8 mouse cellular contexts compared by ENCODE assay signal in the genomic region with DNA sequence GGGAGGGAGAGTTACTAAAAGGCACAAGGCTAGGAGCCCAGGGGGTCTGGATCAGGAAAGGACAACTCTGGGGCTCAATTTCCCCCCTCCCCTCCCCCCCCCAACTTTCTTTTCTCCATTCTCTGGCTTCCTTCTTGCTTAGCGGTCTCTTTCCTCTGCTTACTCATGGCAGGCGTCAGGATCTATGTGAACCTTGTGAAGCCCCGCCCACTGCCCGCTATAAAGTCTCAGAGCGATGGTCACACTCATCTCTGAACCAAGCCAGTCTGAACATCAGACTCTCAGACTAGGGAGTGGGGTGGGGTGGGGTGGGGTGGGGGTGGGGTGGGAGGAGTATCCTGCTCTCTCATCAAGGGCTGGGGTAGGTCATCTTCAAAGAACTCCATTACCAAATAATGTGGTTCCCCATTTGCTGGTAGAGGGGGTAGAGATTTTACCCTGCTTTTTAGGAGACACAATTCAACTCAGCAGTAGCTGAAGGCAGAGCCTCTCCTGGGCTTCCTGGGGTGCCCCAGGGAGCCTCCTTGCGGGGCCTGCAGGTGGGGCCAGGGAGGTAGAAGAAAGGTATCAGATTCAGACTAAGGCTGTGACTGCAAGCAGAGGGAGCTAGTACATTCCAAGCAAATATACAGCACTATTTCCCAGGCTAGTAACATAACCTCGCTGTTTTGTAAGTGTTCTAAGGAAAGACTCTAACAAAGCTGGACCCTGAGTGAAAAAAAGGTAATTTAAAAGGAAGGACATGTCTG.
DNase-seq lines count a peak whose midpoint lies in the region; ATAC-seq lines count a peak whose summit lies in the region.

No protein-coding gene starts in this region.

- no peak overlapping the region for H3K9ac ChIP-seq in neural tube, embryonic 15.5 days (replicated peaks)

- no peaks in the 10 kb centered on the region for H3K9me3 ChIP-seq in neural tube, embryonic 15.5 days (replicated peaks)

- H3K4me1 ChIP-seq in neural tube, embryonic 15.5 days, result peaks cover 28% of the 10 kb centered on the region

- H3K36me3 ChIP-seq in neural tube, embryonic 15.5 days, result no peaks in the 10 kb centered on the region

- peak overlapping the region; percentile 17; the same call in 1 of the 2 replicates for H3K4me2 ChIP-seq in neural tube, embryonic 15.5 days

- ATAC-seq in neural tube, embryonic 15.5 days (ENCODE audit: low FRiP score), result 0 out of 2 replicates have a peak, but pooled peaks have one; percentile 25

- no peak overlapping the region for H3K27ac ChIP-seq in neural tube, embryonic 15.5 days (replicated peaks)

- whole genome bisulfite sequencing in neural tube, embryonic 15.5 days, result 12% methylated on average over 7 of the region's 7 CpGs

- no peak overlapping the region for H3K4me3 ChIP-seq in neural tube, embryonic 15.5 days (replicated peaks)

- peak; percentile 27 for DNase-seq in kidney, adult 9 months
- DNase-seq in kidney, adult 11 months, result no peak
- DNase-seq in embryo, embryonic 9.5 days (ENCODE audit: extremely low spot score), result peak; percentile 51
- DNase-seq in kidney, postnatal 10 days, result peak; percentile 40
- no peak for DNase-seq in layer of hippocampus, adult 9-10 months (ENCODE audit: low spot score)
- DNase-seq in right cerebral cortex, postnatal 14 days, result no peak
- no peak for DNase-seq in spleen, postnatal 36 days (ENCODE audit: low spot score in 2 of 2)

- H3K27me3 ChIP-seq in neural tube, embryonic 15.5 days (replicated peaks), result no peaks in the 10 kb centered on the region

Comparison
In these comparisons a context has a peak if more than half of its experiments do, and no peak if none do; other contexts are left out.
1. DNase-seq: peak in kidney, adult 9 months (single experiment), embryo, embryonic 9.5 days (single experiment) and kidney, postnatal 10 days (single experiment); none in kidney, adult 11 months (single experiment), layer of hippocampus, adult 9-10 months (single experiment), right cerebral cortex, postnatal 14 days (single experiment) and spleen, postnatal 36 days (0 of 2).